Mouse (Mus musculus) ovary, adult 18-20 months (tissue): ENCODE measurements at regions not wholly inside any gene's neighbourhood (a gene's known extent, or its start where the extent isn't known, plus 50 kb on each side); places are given as distances from the start of the nearest gene placed in this dataset.
"Not testable (repeated sequence)": the region's sequence is repeated elsewhere in the genome, so short reads cannot be mapped to it uniquely, and the experiment has no call there.

Experiments
- DNase-seq: peaks from one replicate; pipeline ENCODE4 v3.0.0; 2022; ENCODE audit warnings: low spot score, mixed read lengths

- no peak for DNase-seq
Measured at GRCm38 (mm10) chr6:117678877-117679276, 162.1 kb upstream of the Zfp637 start.

- DNase-seq, result no peak
Measured at GRCm38 (mm10) chr6:117686212-117686611, 154.8 kb upstream of the Zfp637 start.

GRCm38 (mm10) chr6:117687045-117687444 is 153.9 kb upstream of the Zfp637 start:
- no peak for DNase-seq

GRCm38 (mm10) chr6:117688664-117689178 is 152.3 kb upstream of the Zfp637 start:
- no peak for DNase-seq

- DNase-seq, result no peak
Measured at GRCm38 (mm10) chr6:117700286-117700685, 140.7 kb upstream of the Zfp637 start.

- no peak for DNase-seq
Measured at GRCm38 (mm10) chr6:117701547-117701946, 139.4 kb upstream of the Zfp637 start.

- no peak for DNase-seq
Measured at GRCm38 (mm10) chr6:117706006-117706405, 135.0 kb upstream of the Zfp637 start.

GRCm38 (mm10) chr6:117709212-117709611 is 131.8 kb upstream of the Zfp637 start:
- no peak for DNase-seq

GRCm38 (mm10) chr6:117715056-117715777 is 125.8 kb upstream of the Zfp637 start:
- no peak for DNase-seq

- DNase-seq, result not testable (repeated sequence)
Measured at GRCm38 (mm10) chr6:117716422-117716821, 124.6 kb upstream of the Zfp637 start.

GRCm38 (mm10) chr6:117752338-117752737 is 88.6 kb upstream of the Zfp637 start:
- DNase-seq, result not testable (repeated sequence)

- not testable (repeated sequence) for DNase-seq
Measured at GRCm38 (mm10) chr6:117755682-117756081, 85.3 kb upstream of the Zfp637 start.

GRCm38 (mm10) chr6:117756176-117756575 is 84.8 kb upstream of the Zfp637 start:
- DNase-seq, result no peak

GRCm38 (mm10) chr6:117758516-117758915 is 82.5 kb upstream of the Zfp637 start:
- DNase-seq, result peak; percentile 12

GRCm38 (mm10) chr6:117771506-117771905 is 69.5 kb upstream of the Zfp637 start:
- peak; percentile 3 for DNase-seq

GRCm38 (mm10) chr6:117772396-117772795 is 68.6 kb upstream of the Zfp637 start:
- no peak for DNase-seq

- no peak for DNase-seq
Measured at GRCm38 (mm10) chr6:117775304-117776050, 65.5 kb upstream of the Zfp637 start.

- no peak for DNase-seq
Measured at GRCm38 (mm10) chr6:117778027-117778426, 63.0 kb upstream of the Zfp637 start.

GRCm38 (mm10) chr6:117778481-117778880 is 62.5 kb upstream of the Zfp637 start:
- DNase-seq, result no peak

GRCm38 (mm10) chr6:117779020-117779419 is 62.0 kb upstream of the Zfp637 start:
- DNase-seq, result no peak

- DNase-seq, result no peak
Measured at GRCm38 (mm10) chr6:117788580-117789540, 52.1 kb upstream of the Zfp637 start.

GRCm38 (mm10) chr6:117790581-117790980 is 50.4 kb upstream of the Zfp637 start:
- no peak for DNase-seq
